Mouse (Mus musculus): ENCODE results near the gene Parp6. TPM values are rescaled to one million over a fixed set of nuclear protein-coding genes. Genes with fewer than 3 reads are reported as not detected.

Gene Parp6
- 100 to 1,000 TPM; 118 to 145 (median 127) TPM for total RNA-seq (2022)

- DNase-seq (ENCODE audit: low spot score in 2 of 2): peak; percentile 99
These were observed at the start of gene Parp6 for GRCm38 (mm10) chr9:59616622-59617306. Gene Parp6, plus strand, starts transcription at chr9:59617284.

GRCm38 (mm10) chr9:59571852-59572251, 45.2 kb upstream of the Parp6 start:
- DNase-seq (ENCODE audit: low spot score in 2 of 2): no peak

GRCm38 (mm10) chr9:59577401-59577800, 39.7 kb upstream of the Parp6 start:
- no peak for DNase-seq (ENCODE audit: low spot score in 2 of 2)

GRCm38 (mm10) chr9:59577844-59578504, 39.1 kb upstream of the Parp6 start, which contains the start of gene Celf6:
Gene Celf6, plus strand, starts transcription at chr9:59577917.
- DNase-seq (ENCODE audit: low spot score in 2 of 2): peak; percentile 91 to 93

- no peak for DNase-seq (ENCODE audit: low spot score in 2 of 2)
These were observed 38.6 kb upstream of the Parp6 start for GRCm38 (mm10) chr9:59578505-59578867.

GRCm38 (mm10) chr9:59584871-59585308, 32.2 kb upstream of the Parp6 start:
- peak; percentile 73 to 80 for DNase-seq (ENCODE audit: low spot score in 2 of 2)

- DNase-seq (ENCODE audit: low spot score in 2 of 2): peak; percentile 45 to 48
These were observed 28.8 kb upstream of the Parp6 start for GRCm38 (mm10) chr9:59588252-59588651.

- DNase-seq (ENCODE audit: low spot score in 2 of 2): peak; percentile 79 to 89
These were observed 28.1 kb upstream of the Parp6 start for GRCm38 (mm10) chr9:59588710-59589671.

GRCm38 (mm10) chr9:59589703-59590439, 27.2 kb upstream of the Parp6 start:
- DNase-seq (ENCODE audit: low spot score in 2 of 2): peak; percentile 49 to 50

- no peak for DNase-seq (ENCODE audit: low spot score in 2 of 2)
These were observed 15.4 kb upstream of the Parp6 start for GRCm38 (mm10) chr9:59601661-59602060.

GRCm38 (mm10) chr9:59605967-59606366, 11.1 kb upstream of the Parp6 start:
- no peak for DNase-seq (ENCODE audit: low spot score in 2 of 2)

- DNase-seq (ENCODE audit: low spot score in 2 of 2): no peak
These were observed 6.1 kb upstream of the Parp6 start for GRCm38 (mm10) chr9:59610950-59611349.

- no peak for DNase-seq (ENCODE audit: low spot score in 2 of 2)
These were observed 1.3 kb upstream of the Parp6 start for GRCm38 (mm10) chr9:59615797-59616196.

GRCm38 (mm10) chr9:59617307-59617973, 356 bp downstream of the Parp6 start:
- DNase-seq (ENCODE audit: low spot score in 2 of 2): no peak

GRCm38 (mm10) chr9:59638372-59638771, 21.3 kb downstream of the Parp6 start:
- no peak for DNase-seq (ENCODE audit: low spot score in 2 of 2)

- DNase-seq (ENCODE audit: low spot score in 2 of 2): no peak
These were observed 22.9 kb downstream of the Parp6 start for GRCm38 (mm10) chr9:59639936-59640335.

GRCm38 (mm10) chr9:59641320-59641719, 24.2 kb downstream of the Parp6 start:
- DNase-seq (ENCODE audit: low spot score in 2 of 2): no peak

GRCm38 (mm10) chr9:59649911-59650310, 32.8 kb downstream of the Parp6 start:
- DNase-seq (ENCODE audit: low spot score in 2 of 2): no peak

GRCm38 (mm10) chr9:59653371-59653770, 36.3 kb downstream of the Parp6 start:
- DNase-seq (ENCODE audit: low spot score in 2 of 2): no peak

- DNase-seq (ENCODE audit: low spot score in 2 of 2): no peak
These were observed 37.4 kb downstream of the Parp6 start for GRCm38 (mm10) chr9:59654450-59654983.
